Mouse (Mus musculus) MEL (cell line): Measurements from ENCODE around the gene Hba-a2. TPM values are rescaled to one million over a fixed set of nuclear protein-coding genes. Genes with fewer than 3 reads are reported as not detected.
"Not testable (repeated sequence)": the region's sequence is repeated elsewhere in the genome, so short reads cannot be mapped to it uniquely, and the experiment has no call there.

ENCODE experiments used
- DNase-seq: peaks from one replicate; pipeline ENCODE4 v3.0.0; 2011; ENCODE audit warnings: low read depth, low spot score
- H3K27ac ChIP-seq: 2 replicates; pipeline ENCODE4 v1.5.1; 2012; ENCODE audit warnings: low read depth, mild to moderate bottlenecking, control low read depth, low read length, moderate library complexity; ENCODE audit not compliant: control insufficient read depth
- H3K27me3 ChIP-seq, 2 experiments: fragments of 150-350 bp in 1 of 2; sonication (generic) in 1 of 2; 2 replicates each; pipeline ENCODE4 v1.6.1; 2012; ENCODE audit warnings: low read length in 2 of 2, mild to moderate bottlenecking in 2 of 2, improper control_type of control experiment in 1 of 2, moderate library complexity in 1 of 2; ENCODE audit not compliant: insufficient read depth in 2 of 2, control insufficient read depth in 1 of 2
- H3K36me3 ChIP-seq, 2 experiments: 2 replicates each; pipeline ENCODE4 v1.6.1; 2012 to 2014; ENCODE audit warnings: low read length in 2 of 2, improper control_type of control experiment in 1 of 2, inconsistent platforms in 1 of 2, mild to moderate bottlenecking in 1 of 2; ENCODE audit not compliant: insufficient read depth in 2 of 2, control insufficient read depth in 1 of 2
- H3K4me1 ChIP-seq, 2 experiments: fragments of 150-350 bp in 1 of 2; sonication (generic) in 1 of 2; 2 replicates each; pipeline ENCODE4 v1.6.1; 2012; ENCODE audit warnings: low read length in 2 of 2, improper control_type of control experiment in 1 of 2, mild to moderate bottlenecking in 1 of 2; ENCODE audit not compliant: insufficient read depth in 2 of 2, control insufficient read depth in 1 of 2
- H3K4me3 ChIP-seq, 2 experiments: fragments of 150-350 bp in 1 of 2; sonication (generic) in 1 of 2; 2 replicates each; pipeline ENCODE4 v1.5.1; 2012; ENCODE audit warnings: low read depth in 2 of 2, low read length in 2 of 2, mild to moderate bottlenecking in 2 of 2, moderate library complexity in 2 of 2, control low read depth in 1 of 2, improper control_type of control experiment in 1 of 2; ENCODE audit not compliant: control insufficient read depth in 1 of 2, insufficient read depth in 1 of 2
- H3K79me2 ChIP-seq: 2 replicates; pipeline ENCODE4 v1.6.1; 2012; ENCODE audit warnings: mild to moderate bottlenecking, low read length, moderate library complexity; ENCODE audit not compliant: control insufficient read depth, poor library complexity, insufficient read depth
- H3K9ac ChIP-seq: 2 replicates; pipeline ENCODE4 v1.6.1; 2012; ENCODE audit warnings: low read depth, mild to moderate bottlenecking, control low read depth, low read length, moderate library complexity; ENCODE audit not compliant: control insufficient read depth, poor library complexity, severe bottlenecking
- H3K9me3 ChIP-seq: fragments of 150-350 bp; sonication (generic); replicated peaks from 2 replicates; pipeline ENCODE4 v1.6.1; 2012; ENCODE audit warnings: mild to moderate bottlenecking, low read length, improper control_type of control experiment, moderate library complexity; ENCODE audit not compliant: insufficient read depth
- CHD2 ChIP-seq: IDR thresholded peaks from 2 replicates; pipeline ENCODE4 v1.6.1; 2011; ENCODE audit warnings: low read length, improper control_type of control experiment
- E2F4 ChIP-seq: IDR thresholded peaks from 2 replicates; pipeline ENCODE4 v1.6.1; 2011; ENCODE audit warnings: low read depth, low read length, improper control_type of control experiment, borderline replicate concordance
- GABPA ChIP-seq: IDR thresholded peaks from 2 replicates; pipeline ENCODE4 v1.6.1; 2012; ENCODE audit warnings: low read depth, mild to moderate bottlenecking, inconsistent platforms, low read length, improper control_type of control experiment, moderate library complexity
- GATA1 ChIP-seq: IDR thresholded peaks from 2 replicates; pipeline ENCODE4 v1.6.1; 2011; ENCODE audit warnings: low read depth, low read length, improper control_type of control experiment
- HCFC1 ChIP-seq: IDR thresholded peaks from 2 replicates; pipeline ENCODE4 v1.6.1; 2012; ENCODE audit warnings: low read depth, mild to moderate bottlenecking, inconsistent platforms, low read length, improper control_type of control experiment, moderate library complexity
- JUND ChIP-seq: IDR thresholded peaks from 2 replicates; pipeline ENCODE4 v1.6.1; 2011; ENCODE audit warnings: low read depth, mild to moderate bottlenecking, improper control_type of control experiment, low read length
- MAFK ChIP-seq: IDR thresholded peaks from 2 replicates; pipeline ENCODE4 v1.6.1; 2011; ENCODE audit warnings: low read depth, mild to moderate bottlenecking, low read length, improper control_type of control experiment, borderline replicate concordance
- MYC ChIP-seq: IDR thresholded peaks from 2 replicates; pipeline ENCODE4 v1.6.1; 2011; ENCODE audit warnings: low read depth, mild to moderate bottlenecking, low read length, improper control_type of control experiment, moderate library complexity
- NELFE ChIP-seq: IDR thresholded peaks from 2 replicates; pipeline ENCODE4 v1.6.1; 2011; ENCODE audit warnings: low read depth, low read length, improper control_type of control experiment
- POLR2AphosphoS5 ChIP-seq: IDR thresholded peaks from 2 replicates; pipeline ENCODE4 v1.6.1; 2012; ENCODE audit warnings: low read depth, borderline replicate concordance, mild to moderate bottlenecking, inconsistent platforms, low read length, moderate library complexity, mixed read lengths
- RCOR1 ChIP-seq: IDR thresholded peaks from 2 replicates; pipeline ENCODE4 v1.6.1; 2012; ENCODE audit warnings: low read depth, mild to moderate bottlenecking, inconsistent platforms, low read length, improper control_type of control experiment
- SIN3A ChIP-seq: IDR thresholded peaks from 2 replicates; pipeline ENCODE4 v1.6.1; 2012; ENCODE audit warnings: low read length, improper control_type of control experiment, inconsistent platforms
- TAL1 ChIP-seq: IDR thresholded peaks from 2 replicates; pipeline ENCODE4 v1.6.1; 2012; ENCODE audit warnings: mild to moderate bottlenecking, inconsistent platforms, low read length, moderate library complexity, mixed read lengths
- TBP ChIP-seq: IDR thresholded peaks from 2 replicates; pipeline ENCODE4 v1.8.0; 2011; ENCODE audit warnings: low read depth, low read length, improper control_type of control experiment
- TCF12 ChIP-seq: IDR thresholded peaks from 2 replicates; pipeline ENCODE4 v1.6.1; 2014; ENCODE audit warnings: low read depth, mild to moderate bottlenecking, inconsistent platforms, low read length, improper control_type of control experiment, moderate library complexity
- USF1 ChIP-seq: IDR thresholded peaks from 2 replicates; pipeline ENCODE4 v1.6.1; 2014; ENCODE audit warnings: low read depth, mild to moderate bottlenecking, inconsistent platforms, low read length, improper control_type of control experiment, moderate library complexity
- ZMIZ1 ChIP-seq: IDR thresholded peaks from 2 replicates; pipeline ENCODE4 v1.6.1; 2012; ENCODE audit warnings: low read depth, mild to moderate bottlenecking, inconsistent platforms, low read length, improper control_type of control experiment, moderate library complexity
- polyA plus RNA-seq, 2 experiments: library from polyadenylated mRNA; stranded (reverse) in 1 of 2; unstranded in 1 of 2; fragments of >175 nt in 1 of 2; fragments of >200 nt in 1 of 2; gene quantifications; 2 replicates each; pipeline versions ENCODE4 v1.2.1 to v1.2.4; 2012; ENCODE audit warnings: low replicate concordance in 2 of 2, low read depth in 1 of 2; ENCODE audit not compliant: insufficient read length in 2 of 2, insufficient read depth in 1 of 2, missing spikeins in 1 of 2
- total RNA-seq: library from RNA; depleted of rRNA; stranded (reverse); fragments of 300-350 nt; gene quantifications from 2 replicates; pipeline ENCODE4 v1.2.3, GENCODE M21; 2012

Hba-a2 gene
- total and polyA plus RNA-seq, 3 experiments: 202 to 432 (median 313) TPM

DNA sequence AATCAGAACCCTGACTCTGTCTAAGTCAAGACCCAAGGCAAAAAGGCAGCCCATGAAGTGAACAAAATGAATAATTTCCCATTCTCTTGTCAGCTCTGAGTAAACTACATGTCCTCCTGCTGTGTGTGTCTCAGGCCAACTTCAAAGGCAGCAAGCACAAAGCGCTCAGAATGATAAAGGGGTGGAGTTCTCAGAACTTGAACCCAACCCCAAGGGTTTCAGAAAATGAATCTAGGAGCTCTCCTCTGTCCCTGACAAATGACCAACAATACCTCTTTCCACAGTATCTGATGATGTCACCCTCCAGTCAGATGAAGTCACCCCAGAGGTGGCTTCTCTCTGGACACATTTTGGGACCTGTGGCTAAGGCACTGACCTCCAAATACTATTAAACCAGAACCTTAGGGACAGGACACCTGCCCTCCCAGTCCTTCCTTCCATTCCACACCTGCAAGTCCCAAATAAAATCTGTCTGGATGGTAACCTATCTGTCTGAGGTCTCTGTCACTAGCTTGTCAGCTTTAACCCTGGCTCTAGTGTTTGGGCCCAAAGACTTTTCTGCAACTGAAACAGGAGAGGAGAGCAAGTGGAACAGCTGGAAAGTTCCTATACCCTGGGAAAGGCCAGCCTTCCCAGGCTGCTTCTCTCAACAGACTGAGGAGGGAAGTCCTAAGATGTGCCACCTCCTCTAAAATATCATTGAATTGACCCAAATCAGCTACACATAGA, 14.7 kb upstream of the Hba-a2 start:
- H3K27ac ChIP-seq: no peak overlapping the region

GRCm38 (mm10) chr11:32283091-32283777, 13.1 kb upstream of the Hba-a2 start, which contains the start of gene Hba-a1:
Gene Hba-a1, plus strand, starts transcription at chr11:32283511.
- H3K9me3 ChIP-seq, H3K79me2 ChIP-seq, H3K27me3 ChIP-seq, H3K9ac ChIP-seq, H3K36me3 ChIP-seq: not testable (repeated sequence)
- peak within 1 kb of the TSS in 1 of 2 experiments; percentile 24; a peak in 1 of 4 replicates for H3K4me3 ChIP-seq
- DNase-seq: peak; percentile 66
- peaks cover 5 to 16% of the 10 kb centered on the region in 2 experiments; a peak in 3 of 4 replicates for H3K4me1 ChIP-seq
- peak within 1 kb of the TSS; percentile 3; the same call in 1 of the 2 replicates for H3K27ac ChIP-seq

More for the DNA sequence above, 14.7 kb upstream of the Hba-a2 start:
- TF ChIP-seq POLR2AphosphoS5: no peak
- no peak for TF ChIP-seq ZMIZ1
- TF ChIP-seq TAL1: no peak
- TF ChIP-seq GABPA: no peak
- TF ChIP-seq SIN3A: no peak
- TF ChIP-seq E2F4: no peak
- no peak for TF ChIP-seq MYC
- no peak for TF ChIP-seq USF1
- no peak for TF ChIP-seq TBP
- TF ChIP-seq NELFE: no peak
- no peak for TF ChIP-seq HCFC1
- no peak for TF ChIP-seq CHD2
- TF ChIP-seq GATA1: no peak
- no peak for TF ChIP-seq RCOR1
- TF ChIP-seq TCF12: no peak
- no peak for TF ChIP-seq JUND
- no peak for TF ChIP-seq MAFK
- Histone ChIP-seq H3K36me3 (peaks cover 0 to 5% of the 10 kb centered on the region in 2 experiments; a peak in 2 of 4 replicates), H3K27me3 (no peaks in the 10 kb centered on the region), H3K9ac (no peak overlapping the region), H3K79me2 (no peaks in the 10 kb centered on the region), H3K9me3 (no peaks in the 10 kb centered on the region), H3K4me1 (peaks cover 2 to 16% of the 10 kb centered on the region in 2 experiments; a peak in 3 of 4 replicates), H3K4me3 (no peak overlapping the region)
- no peak for DNase-seq

DNA sequence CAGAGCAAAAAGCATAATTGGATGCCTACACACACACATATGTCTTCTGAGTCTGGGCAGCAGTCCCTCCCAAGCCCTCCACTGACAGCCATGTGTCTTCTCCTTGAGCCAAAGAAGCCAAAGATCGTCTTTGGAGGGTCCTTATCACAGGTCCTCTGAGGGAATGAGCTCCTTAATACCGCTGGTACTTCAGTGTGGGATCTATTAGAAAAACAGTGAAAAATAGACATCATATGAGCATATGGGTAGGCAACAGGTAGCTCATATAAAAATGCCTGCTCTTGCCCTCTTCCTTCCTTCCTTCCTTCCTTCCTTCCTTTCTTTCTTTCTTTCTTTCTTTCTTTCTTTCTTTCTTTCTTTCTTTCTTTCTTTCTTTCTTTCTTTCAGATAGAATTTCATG, 11.7 kb upstream of the Hba-a2 start:
- H3K4me3 ChIP-seq: not testable (repeated sequence)
- H3K4me1 ChIP-seq: peaks cover 5 to 16% of the 10 kb centered on the region in 2 experiments; a peak in 3 of 4 replicates

More for the DNA sequence above, 11.7 kb upstream of the Hba-a2 start:
- not testable (repeated sequence) for H3K9me3 ChIP-seq, H3K9ac ChIP-seq, H3K27me3 ChIP-seq, DNase-seq, H3K27ac ChIP-seq, H3K79me2 ChIP-seq, H3K36me3 ChIP-seq
